Mouse (Mus musculus) brown adipose tissue, adult 24 weeks (tissue): ENCODE data around the gene Nhlrc3. TPM values are rescaled to one million over a fixed set of nuclear protein-coding genes. Genes with fewer than 3 reads are reported as not detected.

Experiments used
- H3K27ac ChIP-seq: fragments of 200-500 bp; replicated peaks from 2 replicates; pipeline ENCODE4 v1.5.1; 2012; ENCODE audit warnings: low read depth, mild to moderate bottlenecking, low read length
- H3K4me1 ChIP-seq: fragments of 200-500 bp; 2 replicates; pipeline ENCODE4 v1.6.1; 2012; ENCODE audit warnings: low read length, mixed read lengths; ENCODE audit not compliant: control insufficient read depth, insufficient read depth, insufficient read length
- H3K4me3 ChIP-seq: fragments of 200-500 bp; 2 replicates; pipeline ENCODE4 v1.5.1; 2012; ENCODE audit warnings: low read depth, mild to moderate bottlenecking, low read length, moderate library complexity; ENCODE audit not compliant: insufficient read depth
- polyA plus RNA-seq: library from polyadenylated mRNA; stranded (reverse); fragments of >200 nt; gene quantifications from 2 replicates; pipeline ENCODE4 v1.2.4, GENCODE M21; 2012; ENCODE audit not compliant: missing spikeins, insufficient read depth, insufficient read length

The Nhlrc3 gene
- polyA plus RNA-seq, 1 experiment, result 6.9 TPM

DNA sequence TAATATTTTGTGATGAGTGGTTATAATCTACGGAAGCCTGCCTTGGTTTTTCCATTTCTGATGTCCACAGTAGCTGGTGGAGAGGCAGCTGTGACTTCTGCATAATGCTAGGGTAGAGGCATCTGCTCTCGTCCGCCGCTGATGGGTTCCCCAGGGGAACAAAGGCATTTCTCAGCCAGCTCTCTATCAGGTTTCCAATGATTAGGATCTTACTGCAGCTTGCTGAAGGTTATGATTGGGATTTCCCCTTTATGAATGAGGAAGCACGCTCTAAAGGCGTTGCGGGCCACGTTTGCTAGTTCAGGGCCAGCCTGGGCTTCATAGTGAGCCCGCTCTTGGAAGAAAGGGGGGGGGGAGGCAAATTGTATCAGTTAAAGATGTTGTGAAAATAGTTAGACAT is 3.3 kb upstream of the Nhlrc3 start:
- no peak overlapping the region for H3K27ac ChIP-seq
- no peak overlapping the region for H3K4me3 ChIP-seq
- H3K4me1 ChIP-seq, result peaks cover 13% of the 10 kb centered on the region

DNA sequence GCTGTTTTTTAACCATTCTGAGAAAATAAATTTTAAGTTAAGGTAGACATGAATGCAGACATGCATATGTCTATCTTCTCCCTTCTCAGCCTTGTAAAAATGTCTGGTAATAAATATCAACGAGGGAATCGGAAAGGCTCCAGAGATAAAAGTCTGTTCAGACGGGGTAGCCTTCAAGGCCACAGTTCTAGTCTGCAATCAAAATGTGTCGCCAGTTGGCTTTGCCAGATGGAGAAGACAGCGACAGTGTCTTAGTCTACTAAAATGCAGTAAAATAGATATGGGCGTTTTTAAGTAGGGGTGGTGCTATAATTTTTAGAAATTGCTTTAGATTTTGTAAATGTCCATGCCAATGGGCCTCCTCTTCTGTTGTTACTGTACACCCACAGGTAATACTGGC is 2.2 kb upstream of the Nhlrc3 start:
- Histone ChIP-seq H3K27ac (no peak overlapping the region), H3K4me3 (0 out of 2 replicates have a peak overlapping the region, but pooled peaks have one; percentile 21), H3K4me1 (peaks cover 13% of the 10 kb centered on the region)

GRCm38 (mm10) chr3:53464146-53464698 is 1.1 kb upstream of the Nhlrc3 start:
- peaks cover 13% of the 10 kb centered on the region for H3K4me1 ChIP-seq
- peak overlapping the region; percentile 67 for H3K27ac ChIP-seq

DNA sequence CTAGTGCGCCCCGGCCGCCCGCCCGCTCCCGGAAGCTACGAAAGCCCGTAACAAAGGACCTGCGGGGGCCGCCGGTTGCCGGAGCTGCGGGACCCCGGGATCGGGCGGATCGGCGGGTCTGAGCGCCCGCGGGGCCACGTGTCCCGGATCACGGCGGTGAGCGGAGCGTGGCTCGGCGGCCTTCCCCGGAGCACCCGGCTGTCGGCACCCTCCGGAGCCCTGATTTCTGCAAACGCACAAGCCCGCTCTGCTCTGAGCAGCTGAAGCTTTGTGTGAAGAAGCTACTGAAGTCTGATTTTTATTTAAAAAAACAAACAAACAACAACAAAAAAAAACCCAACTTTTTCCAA is 608 bp upstream of the Nhlrc3 start:
- peaks cover 13% of the 10 kb centered on the region for H3K4me1 ChIP-seq
- peak overlapping the region; percentile 86 for H3K4me3 ChIP-seq
- peak overlapping the region; percentile 67 for H3K27ac ChIP-seq

More at GRCm38 (mm10) chr3:53464146-53464698, 1.1 kb upstream of the Nhlrc3 start:
- H3K4me3 ChIP-seq, result peak overlapping the region; percentile 86

- Histone ChIP-seq H3K4me1 (peaks cover 9% of the 10 kb centered on the region), H3K27ac (peak overlapping the region; percentile 88), H3K4me3 (peak overlapping the region; percentile 92)
These were observed 459 bp downstream of the Nhlrc3 start for GRCm38 (mm10) chr3:53462701-53463045.

DNA sequence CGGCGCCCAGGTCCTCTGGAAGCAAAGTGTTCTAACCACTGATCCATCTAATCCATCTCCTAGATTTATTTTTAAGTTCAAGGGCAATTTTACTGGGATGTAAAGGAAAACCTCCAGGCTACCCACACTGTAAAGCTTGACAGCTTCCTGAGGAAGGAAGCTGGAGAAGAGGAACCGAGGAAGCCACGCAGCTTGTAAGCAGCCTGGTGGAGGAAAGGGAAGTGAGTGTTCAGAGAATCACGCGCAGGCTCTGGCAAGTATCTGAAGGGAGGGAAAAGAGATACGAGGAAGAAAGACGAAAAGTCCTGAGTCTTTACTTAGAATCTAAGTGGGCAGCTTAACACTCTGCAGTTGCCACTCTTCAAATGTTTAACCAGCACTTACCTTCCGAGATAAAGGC is 3.0 kb downstream of the Nhlrc3 start:
- no peaks in the 10 kb centered on the region; the same call in 1 of the 2 replicates for H3K4me1 ChIP-seq
- no peak overlapping the region for H3K4me3 ChIP-seq
- H3K27ac ChIP-seq, result peak overlapping the region; percentile 61; the same call in 1 of the 2 replicates

- Histone ChIP-seq H3K4me1 (no peaks in the 10 kb centered on the region), H3K27ac (no peak overlapping the region), H3K4me3 (no peak overlapping the region)
These were observed 5.4 kb downstream of the Nhlrc3 start for GRCm38 (mm10) chr3:53457750-53458149.

DNA sequence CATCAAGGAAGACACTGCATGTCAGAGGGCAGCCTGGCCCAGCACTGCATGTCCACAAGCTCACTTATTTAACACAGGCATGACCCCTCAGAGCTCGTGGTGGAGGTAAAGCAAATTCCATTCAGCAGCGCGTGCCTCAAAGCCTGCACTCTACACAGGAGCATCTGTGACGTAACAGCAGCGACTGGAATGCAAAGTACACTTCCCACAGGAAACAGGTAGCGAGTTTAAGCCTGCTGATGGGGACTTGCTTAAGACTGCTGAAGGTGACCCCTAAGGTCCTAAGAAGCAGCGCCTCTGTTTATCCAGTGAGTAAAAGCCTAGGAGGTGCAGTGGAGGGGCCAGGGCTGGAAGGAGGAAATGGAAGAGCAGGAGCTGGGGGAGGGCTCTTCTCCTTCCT is 8.1 kb downstream of the Nhlrc3 start:
- Histone ChIP-seq H3K4me1 (0 out of 2 replicates have a peak, but pooled peaks cover 3% of the 10 kb centered on the region), H3K4me3 (no peak overlapping the region), H3K27ac (no peak overlapping the region)

DNA sequence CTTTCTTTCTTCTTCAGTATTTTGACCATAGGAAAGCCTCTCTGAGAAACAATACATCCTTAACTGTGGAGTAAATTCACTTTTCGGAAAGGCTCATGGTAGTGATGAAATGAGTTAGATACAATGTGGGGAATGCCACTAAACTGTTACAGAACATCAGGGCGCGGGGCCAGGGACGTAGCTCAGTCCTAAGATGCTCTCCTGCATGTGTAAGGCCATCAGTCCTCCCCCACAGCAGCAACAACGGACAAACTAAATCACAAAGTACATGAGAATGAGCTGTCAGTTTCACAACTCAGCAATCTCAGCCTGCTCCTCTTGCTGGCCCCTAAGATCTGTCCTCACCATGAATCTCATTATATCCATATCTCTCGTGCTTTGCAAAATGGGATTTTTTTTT is 8.6 kb downstream of the Nhlrc3 start:
- Histone ChIP-seq H3K4me1 (0 out of 2 replicates have a peak, but pooled peaks cover 3% of the 10 kb centered on the region), H3K4me3 (no peak overlapping the region), H3K27ac (no peak overlapping the region)

DNA sequence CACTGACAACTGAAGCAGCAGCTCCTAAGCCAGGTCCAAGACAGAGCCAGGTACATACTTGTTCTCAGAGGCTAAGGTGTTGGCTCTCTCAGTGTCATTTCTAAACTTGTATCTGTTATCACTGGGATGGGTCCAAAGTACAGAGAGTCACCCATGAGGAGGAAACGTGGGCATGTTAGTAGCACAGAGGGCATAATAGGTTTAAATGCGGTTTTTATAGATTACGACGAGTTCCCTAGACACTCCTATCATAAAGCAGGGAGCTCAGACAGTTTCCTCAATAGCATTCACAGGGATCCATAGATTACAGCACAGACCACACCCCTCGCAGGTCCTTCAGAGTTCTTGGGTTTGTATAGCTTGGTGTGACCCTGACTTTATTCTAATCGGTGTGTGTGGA is 9.1 kb downstream of the Nhlrc3 start:
- Histone ChIP-seq H3K4me1 (0 out of 2 replicates have a peak, but pooled peaks cover 3% of the 10 kb centered on the region), H3K4me3 (no peak overlapping the region), H3K27ac (no peak overlapping the region)

DNA sequence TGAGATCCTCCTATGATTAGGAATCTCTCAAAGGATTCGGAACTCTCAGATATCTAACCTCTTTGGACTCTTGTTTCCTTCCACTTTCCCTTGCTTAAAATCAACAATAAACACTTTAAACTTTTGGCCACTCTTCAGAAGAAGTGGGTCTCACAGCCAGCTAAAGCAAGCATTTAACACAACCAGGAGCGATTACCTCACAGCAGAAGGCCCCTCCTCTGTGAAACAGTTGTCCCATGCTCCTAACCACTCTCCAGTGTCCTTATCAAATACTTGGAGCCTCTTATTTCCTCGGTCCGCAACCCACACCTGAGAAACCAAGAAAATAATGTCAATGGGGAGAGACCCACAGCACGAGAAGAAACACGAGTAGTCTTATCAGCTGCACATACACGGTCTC is 9.8 kb downstream of the Nhlrc3 start:
- Histone ChIP-seq H3K27ac (no peak overlapping the region), H3K4me3 (no peak overlapping the region)

DNA sequence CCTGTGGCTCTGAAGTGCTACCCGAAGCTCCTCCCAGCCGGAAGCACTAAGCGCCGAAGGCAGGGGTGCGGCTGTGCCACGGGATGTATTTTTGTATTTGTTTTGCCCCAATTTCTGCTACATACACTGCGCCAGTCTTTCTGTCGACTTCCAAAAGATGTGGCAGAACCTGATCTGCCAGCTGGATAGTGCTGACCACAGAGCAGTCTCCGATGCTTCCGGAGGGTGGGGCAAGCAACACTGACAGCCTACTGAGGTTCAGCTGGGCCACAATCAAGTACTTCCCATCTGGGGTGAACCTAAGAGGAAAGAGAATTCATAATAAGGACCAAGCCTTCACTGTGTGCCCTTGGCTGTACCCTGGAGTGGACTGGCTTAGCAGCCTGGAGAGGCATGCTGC is 10.8 kb downstream of the Nhlrc3 start:
- no peak overlapping the region for H3K4me3 ChIP-seq
- peak overlapping the region; percentile 76 for H3K27ac ChIP-seq
- 0 out of 2 replicates have a peak, but pooled peaks cover 3% of the 10 kb centered on the region for H3K4me1 ChIP-seq

More for the DNA sequence above, 9.8 kb downstream of the Nhlrc3 start:
- H3K4me1 ChIP-seq, result 0 out of 2 replicates have a peak, but pooled peaks cover 3% of the 10 kb centered on the region

DNA sequence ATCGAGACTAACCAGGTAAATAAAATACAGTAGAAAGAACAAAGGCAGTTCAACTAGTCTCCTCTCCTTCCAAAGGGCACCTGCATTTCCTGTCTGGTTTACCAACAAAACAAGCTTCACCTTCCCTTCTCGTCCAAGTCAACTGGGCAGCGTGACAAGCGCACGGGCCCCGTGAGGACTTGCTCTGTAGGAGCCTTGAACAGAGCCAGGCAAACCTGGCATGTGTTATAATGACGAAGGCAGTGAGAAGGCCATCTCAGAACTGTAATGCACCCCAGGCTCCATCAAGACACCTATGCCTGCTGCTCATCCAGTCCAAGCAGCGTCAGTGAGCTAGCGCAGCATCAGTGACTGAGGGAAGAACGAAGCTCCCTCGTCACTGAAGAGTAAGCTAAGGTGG is 12.5 kb downstream of the Nhlrc3 start:
- no peak overlapping the region for H3K27ac ChIP-seq
- no peak overlapping the region for H3K4me3 ChIP-seq
- 0 out of 2 replicates have a peak, but pooled peaks cover 3% of the 10 kb centered on the region for H3K4me1 ChIP-seq

- Histone ChIP-seq H3K4me3 (no peak overlapping the region), H3K27ac (no peak overlapping the region), H3K4me1 (0 out of 2 replicates have a peak, but pooled peaks cover 3% of the 10 kb centered on the region)
These were observed 14.9 kb downstream of the Nhlrc3 start for GRCm38 (mm10) chr3:53448208-53448607.

DNA sequence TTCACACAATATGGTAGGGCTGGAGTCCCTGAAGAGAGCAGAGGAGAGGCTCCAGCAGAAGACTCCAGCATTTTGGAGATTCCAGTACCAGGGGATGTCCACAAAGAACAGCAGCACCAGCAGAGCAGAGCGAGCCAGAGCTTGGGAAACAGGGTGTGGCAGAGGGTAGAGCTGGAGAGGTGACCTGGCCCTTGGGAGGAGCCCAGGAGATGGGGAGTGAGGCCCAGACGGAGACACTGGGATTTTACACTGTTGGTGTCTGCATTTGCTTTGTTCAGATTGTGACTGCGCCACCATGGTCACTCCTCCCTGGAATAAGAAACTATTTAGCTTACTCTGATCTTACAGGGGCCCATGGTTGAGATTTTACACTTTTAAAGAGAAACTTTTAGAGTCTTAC is 16.3 kb downstream of the Nhlrc3 start:
- H3K27ac ChIP-seq, result no peak overlapping the region
- H3K4me3 ChIP-seq, result no peak overlapping the region
- no peaks in the 10 kb centered on the region for H3K4me1 ChIP-seq

DNA sequence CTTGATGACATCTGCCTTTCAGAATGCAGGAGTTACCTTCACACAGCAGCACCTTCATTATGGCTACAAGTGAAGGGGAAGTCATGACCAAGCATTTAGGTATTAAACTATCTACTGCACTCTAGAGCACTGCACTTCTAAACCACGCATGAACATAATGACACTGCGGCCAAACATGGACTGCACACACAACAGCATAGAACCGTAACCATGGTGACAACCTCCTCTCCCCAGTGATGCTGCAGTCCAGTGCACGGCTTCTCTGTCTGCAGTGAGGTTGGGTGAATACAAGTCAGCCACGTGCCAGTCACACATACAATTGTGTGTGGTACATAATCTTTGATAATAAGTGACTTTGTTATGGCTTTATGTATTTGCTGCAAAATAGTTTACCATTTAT is 17.6 kb downstream of the Nhlrc3 start:
- no peak overlapping the region for H3K27ac ChIP-seq
- H3K4me1 ChIP-seq, result no peaks in the 10 kb centered on the region

More for the DNA sequence above, 17.6 kb downstream of the Nhlrc3 start:
- H3K4me3 ChIP-seq, result no peak overlapping the region
